Mouse (Mus musculus): ENCODE results near the gene Mdk. TPM values are rescaled to one million over a fixed set of nuclear protein-coding genes. Genes with fewer than 3 reads are reported as not detected.

The Mdk gene
- polyA plus RNA-seq, 1 experiment from 2014 or later = 1,266 TPM

GRCm38 (mm10) chr2:91965417-91965816, 33.3 kb upstream of the Mdk start:
- peak overlapping the region; percentile 83 for H3K27ac ChIP-seq
- 0 out of 2 replicates have a peak, but pooled peaks cover 2% of the 10 kb centered on the region for H3K36me3 ChIP-seq
- H3K4me2 ChIP-seq = peak overlapping the region; percentile 91
- WGBS = 21% methylated on average over 20 of the region's 20 CpGs
- ATAC-seq (replicated peaks; ENCODE audit: low FRiP score) = no peak
- H3K9me3 ChIP-seq (replicated peaks) = no peaks in the 10 kb centered on the region
- peaks cover 52% of the 10 kb centered on the region for H3K4me1 ChIP-seq
- peak overlapping the region; percentile 91 for H3K4me3 ChIP-seq (replicated peaks)
- peak overlapping the region; percentile 41 for H3K9ac ChIP-seq
- H3K27me3 ChIP-seq = 0 out of 2 replicates have a peak, but pooled peaks cover 5% of the 10 kb centered on the region

GRCm38 (mm10) chr2:91964610-91965204, 32.6 kb upstream of the Mdk start:
- Histone ChIP-seq H3K9me3 (replicated peaks) (no peaks in the 10 kb centered on the region), H3K27me3 (no peaks in the 10 kb centered on the region), H3K9ac (no peak overlapping the region), H3K4me2 (peak overlapping the region; percentile 91), H3K27ac (peak overlapping the region; percentile 83), H3K4me3 (replicated peaks) (peak overlapping the region; percentile 91), H3K36me3 (0 out of 2 replicates have a peak, but pooled peaks cover 3% of the 10 kb centered on the region), H3K4me1 (peaks cover 55% of the 10 kb centered on the region)
- 67% methylated on average over 3 of the region's 3 CpGs for WGBS
- no peak for ATAC-seq (replicated peaks; ENCODE audit: low FRiP score)

- Histone ChIP-seq H3K4me1 (peaks cover 66% of the 10 kb centered on the region), H3K9ac (peak overlapping the region; percentile 92), H3K4me2 (peak overlapping the region; percentile 91), H3K36me3 (0 out of 2 replicates have a peak, but pooled peaks cover 5% of the 10 kb centered on the region), H3K27me3 (no peaks in the 10 kb centered on the region), H3K4me3 (replicated peaks) (peak overlapping the region; percentile 91), H3K9me3 (replicated peaks) (no peaks in the 10 kb centered on the region), H3K27ac (peak overlapping the region; percentile 81)
- peak; percentile 93 for ATAC-seq (replicated peaks; ENCODE audit: low FRiP score)
- WGBS = under 1% methylated on average over 44 of the region's 57 CpGs
Measured at GRCm38 (mm10) chr2:91963443-91963932, 31.4 kb upstream of the Mdk start.

GRCm38 (mm10) chr2:91962864-91963401, 30.8 kb upstream of the Mdk start:
- peaks cover 65% of the 10 kb centered on the region for H3K4me1 ChIP-seq
- WGBS = under 1% methylated on average over 39 of the region's 39 CpGs
- H3K4me2 ChIP-seq = peak overlapping the region; percentile 91
- H3K36me3 ChIP-seq = 0 out of 2 replicates have a peak, but pooled peaks cover 6% of the 10 kb centered on the region
- peak overlapping the region; percentile 92 for H3K9ac ChIP-seq
- H3K27ac ChIP-seq = peak overlapping the region; percentile 81
- peak; percentile 41 for ATAC-seq (replicated peaks; ENCODE audit: low FRiP score)
- H3K9me3 ChIP-seq (replicated peaks) = no peaks in the 10 kb centered on the region
- no peaks in the 10 kb centered on the region for H3K27me3 ChIP-seq
- H3K4me3 ChIP-seq (replicated peaks) = peak overlapping the region; percentile 91

GRCm38 (mm10) chr2:91961901-91962761, 30.0 kb upstream of the Mdk start:
- peaks cover 71% of the 10 kb centered on the region for H3K4me1 ChIP-seq
- no peak for ATAC-seq (replicated peaks; ENCODE audit: low FRiP score)

GRCm38 (mm10) chr2:91960459-91960858, 28.4 kb upstream of the Mdk start:
- no peaks in the 10 kb centered on the region for H3K9me3 ChIP-seq (replicated peaks)
- H3K9ac ChIP-seq = no peak overlapping the region
- peaks cover 72% of the 10 kb centered on the region for H3K4me1 ChIP-seq
- H3K4me2 ChIP-seq = no peak overlapping the region
- no peak overlapping the region for H3K4me3 ChIP-seq (replicated peaks)
- H3K36me3 ChIP-seq = 0 out of 2 replicates have a peak, but pooled peaks cover 6% of the 10 kb centered on the region
- WGBS = 94% methylated on average over 5 of the region's 5 CpGs
- H3K27me3 ChIP-seq = no peaks in the 10 kb centered on the region
- ATAC-seq (replicated peaks; ENCODE audit: low FRiP score) = no peak
- H3K27ac ChIP-seq = no peak overlapping the region

More at GRCm38 (mm10) chr2:91961901-91962761, 30.0 kb upstream of the Mdk start:
- Histone ChIP-seq H3K36me3 (0 out of 2 replicates have a peak, but pooled peaks cover 6% of the 10 kb centered on the region), H3K4me3 (replicated peaks) (peak overlapping the region; percentile 91), H3K27ac (peak overlapping the region; percentile 81), H3K27me3 (no peaks in the 10 kb centered on the region), H3K9me3 (replicated peaks) (no peaks in the 10 kb centered on the region), H3K9ac (peak overlapping the region; percentile 92), H3K4me2 (peak overlapping the region; percentile 91)
- WGBS = 47% methylated on average over 4 of the region's 4 CpGs

- no peak overlapping the region for H3K4me3 ChIP-seq (replicated peaks)
- H3K9ac ChIP-seq = no peak overlapping the region
- no peak overlapping the region for H3K27ac ChIP-seq
- no peaks in the 10 kb centered on the region for H3K9me3 ChIP-seq (replicated peaks)
- H3K27me3 ChIP-seq = no peaks in the 10 kb centered on the region
- ATAC-seq (replicated peaks; ENCODE audit: low FRiP score) = no peak
- 78% methylated on average over 11 of the region's 11 CpGs for WGBS
- H3K4me2 ChIP-seq = no peak overlapping the region
- H3K36me3 ChIP-seq = 0 out of 2 replicates have a peak, but pooled peaks cover 6% of the 10 kb centered on the region
- H3K4me1 ChIP-seq = peaks cover 72% of the 10 kb centered on the region
Measured at GRCm38 (mm10) chr2:91959544-91960410, 27.7 kb upstream of the Mdk start.

- Histone ChIP-seq H3K27me3 (no peaks in the 10 kb centered on the region), H3K36me3 (0 out of 2 replicates have a peak, but pooled peaks cover 6% of the 10 kb centered on the region), H3K9ac (no peak overlapping the region), H3K4me3 (replicated peaks) (no peak overlapping the region), H3K4me2 (no peak overlapping the region), H3K27ac (no peak overlapping the region), H3K9me3 (replicated peaks) (no peaks in the 10 kb centered on the region), H3K4me1 (peaks cover 77% of the 10 kb centered on the region)
- no peak for ATAC-seq (replicated peaks; ENCODE audit: low FRiP score)
- 42% methylated on average over 10 of the region's 10 CpGs for WGBS
Measured at GRCm38 (mm10) chr2:91958701-91959457, 26.8 kb upstream of the Mdk start.

GRCm38 (mm10) chr2:91958049-91958448, 26.0 kb upstream of the Mdk start:
- 85% methylated on average over 8 of the region's 8 CpGs for WGBS
- Histone ChIP-seq H3K9ac (no peak overlapping the region), H3K4me1 (peaks cover 83% of the 10 kb centered on the region), H3K9me3 (replicated peaks) (no peaks in the 10 kb centered on the region), H3K36me3 (0 out of 2 replicates have a peak, but pooled peaks cover 6% of the 10 kb centered on the region), H3K27ac (no peak overlapping the region), H3K4me3 (replicated peaks) (no peak overlapping the region), H3K27me3 (no peaks in the 10 kb centered on the region), H3K4me2 (no peak overlapping the region)
- ATAC-seq (replicated peaks; ENCODE audit: low FRiP score) = no peak

- H3K4me2 ChIP-seq = no peak overlapping the region
- ATAC-seq (replicated peaks; ENCODE audit: low FRiP score) = no peak; the same call in 1 of the 2 replicates
- WGBS = 31% methylated on average over 4 of the region's 4 CpGs
- H3K27ac ChIP-seq = no peak overlapping the region
- H3K9me3 ChIP-seq (replicated peaks) = no peaks in the 10 kb centered on the region
- H3K36me3 ChIP-seq = 0 out of 2 replicates have a peak, but pooled peaks cover 6% of the 10 kb centered on the region
- no peak overlapping the region for H3K9ac ChIP-seq
- H3K4me3 ChIP-seq (replicated peaks) = no peak overlapping the region
- peaks cover 74% of the 10 kb centered on the region for H3K4me1 ChIP-seq
- H3K27me3 ChIP-seq = no peaks in the 10 kb centered on the region
Measured at GRCm38 (mm10) chr2:91957096-91957495, 25.0 kb upstream of the Mdk start.

Measured in kidney, embryonic 15.5 days (tissue).